Mouse (Mus musculus): Measurements from ENCODE around the gene Upf3b.

GRCm38 (mm10) chrX:37119585-37119984 lies 9.5 kb upstream of the Upf3b start:
- TF ChIP-seq CTCF (IDR thresholded peaks at IDR 0.05; ENCODE audit: borderline replicate concordance, insufficient read depth, low read length) (no peak), POLR2A (IDR thresholded peaks at IDR 0.05; ENCODE audit: low read depth, low read length) (no peak)

All from embryonic fibroblast, embryonic 13.5 days (primary cell).